Mouse (Mus musculus): Measurements from ENCODE around the gene Vwce.

- TF ChIP-seq CTCF (IDR thresholded peaks at IDR 0.05; ENCODE audit: borderline replicate concordance, insufficient read depth, low read depth, low read length) = no peak
- TF ChIP-seq POLR2A (IDR thresholded peaks at IDR 0.05; ENCODE audit: borderline replicate concordance, insufficient read depth, low read length) = no peak
Measured at GRCm38 (mm10) chr19:10676656-10677055, 42.6 kb downstream of the Vwce start.
